Mouse (Mus musculus) hindbrain, embryonic 11.5 days (tissue): ENCODE measurements at regions not wholly inside any gene's neighbourhood (a gene's known extent, or its start where the extent isn't known, plus 50 kb on each side); places are given as distances from the start of the nearest gene placed in this dataset.

Experiments used
- ATAC-seq: fragments of 200-750 bp; cut with Nextera tagmentation; 2 replicates; pipeline ENCODE4 v1.8.0; 2017; ENCODE audit warnings: mild to moderate bottlenecking, moderate TSS enrichment, moderate library complexity; ENCODE audit not compliant: low FRiP score
- DNase-seq: peaks from one replicate; pipeline ENCODE4 v3.0.0-alpha.2; 2015; ENCODE audit warnings: low spot score
- H3K27ac ChIP-seq: fragments of 300-500 bp; sonication (generic); 2 replicates; pipeline ENCODE4 v1.5.1; 2014; ENCODE audit warnings: mild to moderate bottlenecking, low read depth, low read length
- H3K27me3 ChIP-seq: fragments of 300-500 bp; sonication (generic); 2 replicates; pipeline ENCODE4 v1.6.1; 2014; ENCODE audit warnings: mild to moderate bottlenecking, low read length, moderate library complexity, mixed read lengths; ENCODE audit not compliant: control insufficient read depth, insufficient read depth
- H3K36me3 ChIP-seq: fragments of 300-500 bp; sonication (generic); 2 replicates; pipeline ENCODE4 v1.6.1; 2014; ENCODE audit warnings: mild to moderate bottlenecking, low read length, moderate library complexity, mixed read lengths; ENCODE audit not compliant: control insufficient read depth, insufficient read depth
- H3K4me1 ChIP-seq: fragments of 300-500 bp; sonication (generic); replicated peaks from 2 replicates; pipeline ENCODE4 v1.6.1; 2014; ENCODE audit warnings: low read length, mixed read lengths; ENCODE audit not compliant: control insufficient read depth, insufficient read depth
- H3K4me2 ChIP-seq: fragments of 300-500 bp; sonication (generic); replicated peaks from 2 replicates; pipeline ENCODE4 v1.6.1; 2014; ENCODE audit warnings: mild to moderate bottlenecking, low read depth, low read length
- H3K4me3 ChIP-seq: fragments of 300-500 bp; sonication (generic); 2 replicates; pipeline ENCODE4 v1.5.1; 2014; ENCODE audit warnings: low read depth, low read length
- H3K9ac ChIP-seq: fragments of 300-500 bp; sonication (generic); 2 replicates; pipeline ENCODE4 v1.6.1; 2014; ENCODE audit warnings: low read depth, low read length
- H3K9me3 ChIP-seq: fragments of 300-500 bp; sonication (generic); 2 replicates; pipeline ENCODE4 v1.6.1; 2016; ENCODE audit warnings: low read length; ENCODE audit not compliant: control insufficient read depth
- WGBS: fragments of 180-500 bp; shearing (Covaris S2); extraction: QIAGEN DNeasy Blood & Tissue Kit; methylation state at CpG from one replicate; pipeline ENCODE4 v1.1.7; 2014; 5-methylcytosine and 5-hydroxymethylcytosine counted together

DNA sequence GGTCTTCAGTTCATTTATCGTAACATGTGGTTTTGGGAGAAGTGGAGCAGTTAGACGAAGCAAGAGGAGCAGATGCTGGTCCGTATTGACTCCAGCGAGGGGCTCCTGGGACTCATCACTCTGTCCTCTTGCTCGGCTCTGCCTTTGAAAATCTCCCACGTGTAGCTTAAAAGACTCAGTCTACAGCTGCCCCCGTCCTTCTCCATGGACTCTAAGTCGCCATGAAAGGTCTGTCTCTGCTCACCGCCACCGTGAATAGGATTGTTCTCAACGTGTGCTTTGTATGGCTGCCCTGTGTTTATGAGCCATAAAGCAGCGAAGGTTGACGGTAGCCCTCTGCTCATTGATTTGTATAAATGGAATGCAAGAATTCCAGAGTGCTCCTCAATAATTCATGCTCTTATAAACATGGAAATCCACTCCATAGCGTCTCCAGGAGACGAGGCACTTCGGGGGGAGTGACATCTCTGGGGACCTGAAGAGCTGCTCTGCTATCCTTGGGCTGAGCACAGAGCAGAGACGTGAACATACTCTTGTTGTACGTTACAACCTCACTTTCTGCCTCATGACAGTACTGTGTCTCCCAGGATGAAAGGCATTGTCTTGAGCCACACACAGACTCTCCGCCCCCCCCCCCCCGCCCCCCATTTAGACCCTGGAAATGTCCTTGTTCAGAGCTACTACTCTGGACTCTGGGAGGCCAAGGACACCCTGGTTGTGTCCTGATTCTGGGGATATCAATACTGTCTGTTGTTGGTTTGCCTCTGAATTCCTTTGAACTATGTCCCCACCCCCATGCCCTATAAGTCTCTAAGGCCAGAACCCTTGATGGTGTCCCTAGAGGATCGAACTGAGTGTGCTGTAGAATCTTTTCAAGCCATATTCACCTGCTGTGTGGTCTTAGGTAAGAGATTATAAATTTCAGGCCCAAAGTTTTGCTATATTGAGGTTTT lies 90.8 kb upstream of the Hdac4 start:
- no peaks in the 10 kb centered on the region for H3K36me3 ChIP-seq
- peak overlapping the region; percentile 36 for H3K27ac ChIP-seq
- H3K4me1 ChIP-seq: no peaks in the 10 kb centered on the region
- H3K9me3 ChIP-seq: no peaks in the 10 kb centered on the region
- no peaks in the 10 kb centered on the region for H3K27me3 ChIP-seq
- H3K9ac ChIP-seq: no peak overlapping the region
- WGBS: 48% methylated on average over 21 of the region's 21 CpGs
- DNase-seq: peak; percentile 38
- peak overlapping the region; percentile 19; the same call in 1 of the 2 replicates for H3K4me2 ChIP-seq
- no peak overlapping the region for H3K4me3 ChIP-seq
- peak; percentile 57; the same call in 1 of the 2 replicates for ATAC-seq

- Histone ChIP-seq H3K36me3 (no peaks in the 10 kb centered on the region), H3K4me1 (no peaks in the 10 kb centered on the region), H3K9me3 (no peaks in the 10 kb centered on the region), H3K4me3 (no peak overlapping the region), H3K27ac (no peak overlapping the region), H3K4me2 (no peak overlapping the region), H3K27me3 (no peaks in the 10 kb centered on the region), H3K9ac (no peak overlapping the region)
- ATAC-seq (no peak), DNase-seq (no peak)
- 75% methylated on average over 4 of the region's 4 CpGs for WGBS
These were observed 88.7 kb upstream of the Hdac4 start for GRCm38 (mm10) chr1:92284155-92284554.

GRCm38 (mm10) chr1:92277199-92277747 lies 81.8 kb upstream of the Hdac4 start:
- H3K4me3 ChIP-seq: no peak overlapping the region
- H3K9me3 ChIP-seq: no peaks in the 10 kb centered on the region
- 76% methylated on average over 5 of the region's 5 CpGs for WGBS
- H3K4me1 ChIP-seq: 0 out of 2 replicates have a peak, but pooled peaks cover under 1% of the 10 kb centered on the region
- H3K27ac ChIP-seq: no peak overlapping the region
- H3K4me2 ChIP-seq: no peak overlapping the region
- ATAC-seq (no peak), DNase-seq (no peak)
- no peak overlapping the region for H3K9ac ChIP-seq
- no peaks in the 10 kb centered on the region for H3K27me3 ChIP-seq
- H3K36me3 ChIP-seq: no peaks in the 10 kb centered on the region

DNA sequence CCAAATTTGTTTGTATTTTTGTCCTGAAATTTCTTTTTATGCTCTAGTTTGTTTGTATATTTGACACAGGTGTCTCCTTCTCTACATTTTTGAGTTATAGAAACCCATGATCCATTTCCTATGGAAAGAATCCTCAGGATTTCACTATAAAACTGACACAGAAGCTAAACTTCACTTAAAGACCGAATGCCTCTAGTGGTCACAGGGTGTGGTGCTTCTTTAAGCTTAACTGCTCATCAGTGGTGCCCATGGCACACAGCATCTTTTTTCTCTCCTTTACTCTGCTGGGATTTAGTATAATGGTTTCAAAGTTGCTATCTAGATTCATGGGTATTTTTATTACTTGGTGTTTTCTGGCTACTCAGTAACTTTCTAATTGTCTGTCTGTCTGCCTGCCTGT lies 79.9 kb upstream of the Hdac4 start:
- Histone ChIP-seq H3K36me3 (no peaks in the 10 kb centered on the region), H3K4me1 (peaks cover 6% of the 10 kb centered on the region; the same call in 1 of the 2 replicates), H3K9me3 (no peaks in the 10 kb centered on the region), H3K4me3 (no peak overlapping the region), H3K4me2 (no peak overlapping the region), H3K27ac (no peak overlapping the region), H3K27me3 (no peaks in the 10 kb centered on the region), H3K9ac (no peak overlapping the region)
- WGBS: 67% methylated on average over 1 of the region's 1 CpGs
- ATAC-seq (no peak), DNase-seq (no peak)

- WGBS: 83% methylated on average over 2 of the region's 2 CpGs
- Histone ChIP-seq H3K27ac (no peak overlapping the region), H3K4me2 (no peak overlapping the region), H3K36me3 (no peaks in the 10 kb centered on the region), H3K9ac (no peak overlapping the region), H3K4me1 (peaks cover 8% of the 10 kb centered on the region), H3K27me3 (no peaks in the 10 kb centered on the region), H3K9me3 (no peaks in the 10 kb centered on the region), H3K4me3 (no peak overlapping the region)
- DNase-seq (no peak), ATAC-seq (no peak)
These were observed 78.3 kb upstream of the Hdac4 start for GRCm38 (mm10) chr1:92273760-92274159.

- Histone ChIP-seq H3K27me3 (no peaks in the 10 kb centered on the region), H3K4me1 (peaks cover 8% of the 10 kb centered on the region), H3K4me2 (no peak overlapping the region), H3K9ac (no peak overlapping the region), H3K27ac (no peak overlapping the region), H3K36me3 (no peaks in the 10 kb centered on the region), H3K4me3 (no peak overlapping the region), H3K9me3 (no peaks in the 10 kb centered on the region)
- WGBS: 44% methylated on average over 9 of the region's 9 CpGs
- peak; percentile 28 for DNase-seq
- ATAC-seq: peak; percentile 33; the same call in 1 of the 2 replicates
These were observed 76.3 kb upstream of the Hdac4 start for GRCm38 (mm10) chr1:92271676-92272291.

DNA sequence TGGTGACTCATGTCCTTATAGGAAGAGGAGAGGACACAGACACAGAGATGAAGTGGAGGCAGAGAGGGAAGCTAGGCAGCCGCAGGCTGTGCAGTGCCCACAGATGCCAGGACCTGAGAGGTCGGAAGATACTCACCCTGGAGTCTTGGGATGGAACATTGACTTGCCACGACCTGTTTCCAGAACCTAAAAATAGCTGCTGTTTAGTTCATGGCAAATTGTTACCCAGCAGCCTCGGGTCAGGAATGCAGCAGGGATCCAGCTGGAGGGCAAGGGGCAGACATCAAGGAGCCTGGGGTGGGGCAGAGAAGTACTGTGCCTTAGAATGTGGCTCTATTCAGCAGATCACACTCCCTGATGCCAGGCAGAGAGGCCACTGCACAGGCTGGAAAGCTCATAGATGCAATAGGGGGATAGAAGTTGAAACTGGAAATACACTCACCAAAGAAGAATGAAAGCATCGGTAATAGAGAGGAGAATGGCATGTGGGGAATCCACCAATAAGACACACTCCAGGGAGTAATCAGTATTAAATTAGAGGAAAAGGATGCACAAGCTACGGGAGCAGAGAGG lies 75.1 kb upstream of the Hdac4 start:
- no peak overlapping the region for H3K4me2 ChIP-seq
- no peak overlapping the region for H3K4me3 ChIP-seq
- no peaks in the 10 kb centered on the region for H3K36me3 ChIP-seq
- H3K4me1 ChIP-seq: peaks cover 8% of the 10 kb centered on the region
- no peaks in the 10 kb centered on the region for H3K27me3 ChIP-seq
- DNase-seq: no peak
- no peak for ATAC-seq
- H3K9ac ChIP-seq: no peak overlapping the region
- 44% methylated on average over 6 of the region's 6 CpGs for WGBS
- H3K27ac ChIP-seq: no peak overlapping the region
- H3K9me3 ChIP-seq: no peaks in the 10 kb centered on the region

- H3K4me3 ChIP-seq: no peak overlapping the region
- H3K36me3 ChIP-seq: no peaks in the 10 kb centered on the region
- DNase-seq (no peak), ATAC-seq (no peak)
- peaks cover 8% of the 10 kb centered on the region for H3K4me1 ChIP-seq
- H3K4me2 ChIP-seq: no peak overlapping the region
- no peaks in the 10 kb centered on the region for H3K9me3 ChIP-seq
- H3K27ac ChIP-seq: no peak overlapping the region
- no peak overlapping the region for H3K9ac ChIP-seq
- H3K27me3 ChIP-seq: no peaks in the 10 kb centered on the region
- 41% methylated on average over 10 of the region's 10 CpGs for WGBS
These were observed 74.0 kb upstream of the Hdac4 start for GRCm38 (mm10) chr1:92269464-92269863.
